Mouse (Mus musculus): ENCODE results near the gene Lsm4. TPM values are rescaled to one million over a fixed set of nuclear protein-coding genes. Genes with fewer than 3 reads are reported as not detected.

Gene Lsm4
- polyA plus RNA-seq, 1 experiment from 2014 or later: 258 TPM

- Histone ChIP-seq H3K4me1 (ENCODE audit: control insufficient read depth, insufficient read depth, low read length) (no peaks in the 10 kb centered on the region), H3K9me3 (replicated peaks; ENCODE audit: control insufficient read depth, low read length) (no peaks in the 10 kb centered on the region), H3K4me3 (ENCODE audit: low read length) (no peak overlapping the region), H3K27ac (ENCODE audit: low read length) (no peak overlapping the region), H3K36me3 (ENCODE audit: control insufficient read depth, insufficient read depth) (no peaks in the 10 kb centered on the region), H3K27me3 (ENCODE audit: control insufficient read depth, insufficient read depth, low read length) (no peaks in the 10 kb centered on the region), H3K9ac (ENCODE audit: low read length) (no peak overlapping the region), H3K4me2 (ENCODE audit: low read depth, low read length) (no peak overlapping the region)
- ATAC-seq (replicated peaks; ENCODE audit: extremely low read depth, insufficient read depth, low FRiP score): no peak
- WGBS: 84% methylated on average over 1 of the region's 1 CpGs
Measured at GRCm38 (mm10) chr8:70710296-70710695, 37.2 kb downstream of the Lsm4 start.

GRCm38 (mm10) chr8:70711041-70711440 is 38.0 kb downstream of the Lsm4 start:
- no peaks in the 10 kb centered on the region for H3K4me1 ChIP-seq (ENCODE audit: control insufficient read depth, insufficient read depth, low read length)
- H3K27me3 ChIP-seq (ENCODE audit: control insufficient read depth, insufficient read depth, low read length): no peaks in the 10 kb centered on the region
- WGBS: 82% methylated on average over 11 of the region's 11 CpGs
- H3K9ac ChIP-seq (ENCODE audit: low read length): no peak overlapping the region
- H3K36me3 ChIP-seq (ENCODE audit: control insufficient read depth, insufficient read depth): no peaks in the 10 kb centered on the region
- H3K4me2 ChIP-seq (ENCODE audit: low read depth, low read length): no peak overlapping the region
- ATAC-seq (replicated peaks; ENCODE audit: extremely low read depth, insufficient read depth, low FRiP score): no peak
- no peak overlapping the region for H3K4me3 ChIP-seq (ENCODE audit: low read length)
- no peak overlapping the region for H3K27ac ChIP-seq (ENCODE audit: low read length)
- no peaks in the 10 kb centered on the region for H3K9me3 ChIP-seq (replicated peaks; ENCODE audit: control insufficient read depth, low read length)

DNA sequence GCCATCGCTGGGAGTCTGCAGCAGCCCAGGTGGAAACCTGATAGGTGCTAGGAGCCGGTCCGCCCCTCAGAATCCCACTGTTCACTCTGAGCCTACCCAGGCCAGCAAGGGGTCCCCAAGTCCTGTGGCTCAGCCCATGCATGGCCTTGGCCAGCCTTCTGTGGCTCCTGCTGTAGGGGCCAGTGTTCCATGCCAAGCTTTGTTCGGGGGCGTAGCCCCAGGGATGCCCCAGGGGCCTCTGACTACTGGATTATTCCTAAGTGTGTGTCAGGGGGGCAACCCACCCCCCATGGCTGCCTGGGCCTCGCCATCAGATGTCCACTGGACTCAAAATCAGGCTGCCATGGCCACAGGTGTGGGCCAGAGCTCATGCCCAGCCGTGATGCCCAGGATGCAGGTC is 40.9 kb downstream of the Lsm4 start:
- H3K9ac ChIP-seq (ENCODE audit: low read length): no peak overlapping the region
- WGBS: 76% methylated on average over 7 of the region's 7 CpGs
- H3K27me3 ChIP-seq (ENCODE audit: control insufficient read depth, insufficient read depth, low read length): peaks cover 10% of the 10 kb centered on the region
- no peak for ATAC-seq (replicated peaks; ENCODE audit: extremely low read depth, insufficient read depth, low FRiP score)
- H3K9me3 ChIP-seq (replicated peaks; ENCODE audit: control insufficient read depth, low read length): no peaks in the 10 kb centered on the region
- no peaks in the 10 kb centered on the region for H3K4me1 ChIP-seq (ENCODE audit: control insufficient read depth, insufficient read depth, low read length)
- H3K27ac ChIP-seq (ENCODE audit: low read length): no peak overlapping the region
- no peak overlapping the region for H3K4me2 ChIP-seq (ENCODE audit: low read depth, low read length)
- no peak overlapping the region for H3K4me3 ChIP-seq (ENCODE audit: low read length)
- H3K36me3 ChIP-seq (ENCODE audit: control insufficient read depth, insufficient read depth): no peaks in the 10 kb centered on the region

- Histone ChIP-seq H3K9ac (ENCODE audit: low read length) (no peak overlapping the region), H3K36me3 (ENCODE audit: control insufficient read depth, insufficient read depth) (no peaks in the 10 kb centered on the region), H3K9me3 (replicated peaks; ENCODE audit: control insufficient read depth, low read length) (no peaks in the 10 kb centered on the region), H3K27me3 (ENCODE audit: control insufficient read depth, insufficient read depth, low read length) (peaks cover 12% of the 10 kb centered on the region), H3K4me2 (ENCODE audit: low read depth, low read length) (no peak overlapping the region), H3K4me3 (ENCODE audit: low read length) (no peak overlapping the region), H3K4me1 (ENCODE audit: control insufficient read depth, insufficient read depth, low read length) (no peaks in the 10 kb centered on the region), H3K27ac (ENCODE audit: low read length) (no peak overlapping the region)
- no peak for ATAC-seq (replicated peaks; ENCODE audit: extremely low read depth, insufficient read depth, low FRiP score)
- WGBS: 44% methylated on average over 2 of the region's 2 CpGs
Measured at GRCm38 (mm10) chr8:70715086-70715485, 42.0 kb downstream of the Lsm4 start.

DNA sequence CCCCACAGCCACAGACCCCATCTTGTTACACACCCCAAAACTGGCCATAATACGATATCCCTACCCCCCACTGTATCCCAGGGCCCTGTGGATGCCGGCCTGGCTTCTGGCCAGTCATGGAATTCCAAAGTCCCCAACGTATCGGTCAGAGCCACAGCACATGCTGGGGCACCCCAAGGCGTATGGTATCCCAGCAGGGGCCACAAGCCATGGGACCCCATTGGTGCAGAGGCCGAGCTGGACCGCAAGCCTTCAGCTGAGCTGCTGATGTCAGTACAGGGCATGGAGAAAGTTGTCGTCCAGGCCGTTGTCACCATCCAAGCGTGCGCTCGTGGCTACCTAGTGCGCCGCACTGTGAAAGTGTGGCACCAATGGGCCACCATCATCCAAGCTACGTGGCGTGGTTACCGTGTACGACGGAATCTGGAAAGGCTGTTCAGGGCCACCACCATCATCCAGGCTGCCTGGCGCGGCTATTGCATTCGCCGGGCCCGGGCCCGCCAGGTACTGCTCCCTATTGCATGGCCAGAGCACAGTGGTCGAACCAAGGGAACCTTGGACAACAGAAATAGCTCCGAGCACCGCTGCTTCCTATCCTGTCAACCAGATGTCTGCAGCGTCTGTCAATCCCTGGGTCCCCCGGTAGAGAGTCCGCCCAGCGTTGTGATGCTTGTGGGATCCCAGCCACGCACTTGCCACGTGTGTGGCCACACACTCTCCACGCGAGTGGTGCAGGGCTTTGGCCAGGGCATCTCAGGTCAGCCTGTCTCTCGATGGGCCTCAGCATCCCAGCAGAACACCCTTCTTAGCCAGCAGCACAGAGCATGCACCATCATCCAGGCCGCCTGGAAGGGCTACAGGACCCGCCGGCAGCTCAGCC is 43.7 kb downstream of the Lsm4 start:
- no peak overlapping the region for H3K27ac ChIP-seq (ENCODE audit: low read length)
- WGBS: 76% methylated on average over 40 of the region's 40 CpGs
- no peak for ATAC-seq (replicated peaks; ENCODE audit: extremely low read depth, insufficient read depth, low FRiP score)

GRCm38 (mm10) chr8:70718297-70718696 is 45.2 kb downstream of the Lsm4 start, which contains the start of gene Gm3336:
Gene Gm3336 (plus strand): TSS chr8:70718543.
- no peak for ATAC-seq (replicated peaks; ENCODE audit: extremely low read depth, insufficient read depth, low FRiP score)
- no peak within 1 kb of the TSS for H3K4me3 ChIP-seq (ENCODE audit: low read length)
- no peaks in the 10 kb centered on the region for H3K9me3 ChIP-seq (replicated peaks; ENCODE audit: control insufficient read depth, low read length)
- no peaks in the 10 kb centered on the region for H3K4me1 ChIP-seq (ENCODE audit: control insufficient read depth, insufficient read depth, low read length)
- no peaks in the 10 kb centered on the region for H3K36me3 ChIP-seq (ENCODE audit: control insufficient read depth, insufficient read depth)
- WGBS: 2% methylated on average over 18 of the region's 19 CpGs
- no peak within 1 kb of the TSS for H3K27ac ChIP-seq (ENCODE audit: low read length)
- no peak within 1 kb of the TSS for H3K4me2 ChIP-seq (ENCODE audit: low read depth, low read length)
- no peak within 1 kb of the TSS for H3K9ac ChIP-seq (ENCODE audit: low read length)
- H3K27me3 ChIP-seq (ENCODE audit: control insufficient read depth, insufficient read depth, low read length): peaks cover 12% of the 10 kb centered on the region

More for the DNA sequence above, 43.7 kb downstream of the Lsm4 start:
- Histone ChIP-seq H3K4me2 (ENCODE audit: low read depth, low read length) (no peak overlapping the region), H3K4me3 (ENCODE audit: low read length) (no peak overlapping the region), H3K9me3 (replicated peaks; ENCODE audit: control insufficient read depth, low read length) (no peaks in the 10 kb centered on the region), H3K9ac (ENCODE audit: low read length) (no peak overlapping the region), H3K36me3 (ENCODE audit: control insufficient read depth, insufficient read depth) (no peaks in the 10 kb centered on the region), H3K27me3 (ENCODE audit: control insufficient read depth, insufficient read depth, low read length) (peaks cover 12% of the 10 kb centered on the region), H3K4me1 (ENCODE audit: control insufficient read depth, insufficient read depth, low read length) (no peaks in the 10 kb centered on the region)

DNA sequence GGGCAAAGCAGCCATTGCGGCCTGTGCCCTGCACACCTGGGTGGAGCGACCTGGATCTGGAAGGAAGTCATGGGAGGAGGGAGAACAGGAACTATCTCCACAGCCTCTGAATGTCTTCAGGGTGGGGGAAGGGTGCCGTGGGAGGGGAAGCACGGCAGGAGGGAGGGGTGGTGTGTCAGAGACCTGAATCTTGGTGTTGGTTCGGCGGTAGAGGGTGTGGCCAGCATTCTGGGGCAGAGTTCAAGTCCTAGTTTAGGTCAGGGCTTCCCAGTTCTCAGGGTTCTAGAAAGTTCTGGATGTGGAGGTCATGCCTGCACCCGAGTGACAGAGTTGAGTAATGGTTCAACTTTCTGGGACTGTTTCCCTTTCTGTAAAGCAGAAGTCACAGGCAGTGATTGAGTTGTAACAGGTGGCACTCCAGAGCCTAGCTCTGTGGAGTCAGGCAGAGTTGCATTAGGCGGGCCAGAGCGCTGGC is 46.8 kb downstream of the Lsm4 start:
- Histone ChIP-seq H3K4me2 (ENCODE audit: low read depth, low read length) (no peak overlapping the region), H3K4me1 (ENCODE audit: control insufficient read depth, insufficient read depth, low read length) (no peaks in the 10 kb centered on the region), H3K27ac (ENCODE audit: low read length) (no peak overlapping the region), H3K9ac (ENCODE audit: low read length) (no peak overlapping the region), H3K9me3 (replicated peaks; ENCODE audit: control insufficient read depth, low read length) (no peaks in the 10 kb centered on the region), H3K4me3 (ENCODE audit: low read length) (no peak overlapping the region), H3K27me3 (ENCODE audit: control insufficient read depth, insufficient read depth, low read length) (peaks cover 15% of the 10 kb centered on the region), H3K36me3 (ENCODE audit: control insufficient read depth, insufficient read depth) (no peaks in the 10 kb centered on the region)
- 50% methylated on average over 9 of the region's 9 CpGs for WGBS
- no peak for ATAC-seq (replicated peaks; ENCODE audit: extremely low read depth, insufficient read depth, low FRiP score)

DNA sequence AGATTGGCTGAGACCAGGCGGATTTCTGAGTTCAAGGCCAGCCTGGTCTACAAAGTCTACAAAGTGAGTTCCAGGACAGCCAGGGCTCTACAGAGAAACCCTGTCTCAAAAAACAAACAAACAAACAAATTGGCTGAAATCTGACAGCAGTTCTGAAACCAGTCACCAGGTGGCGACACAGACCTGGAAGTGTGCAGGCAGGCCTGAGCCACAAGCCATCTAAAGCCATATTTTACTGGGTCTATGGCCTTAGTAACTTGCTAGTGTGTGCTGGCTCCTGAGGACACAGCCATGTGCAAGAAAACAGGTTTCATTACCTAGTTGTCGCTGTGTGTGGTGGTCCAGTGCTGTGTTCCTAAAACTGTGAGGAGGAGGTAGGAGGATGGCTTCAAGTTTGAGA is 47.7 kb downstream of the Lsm4 start:
- Histone ChIP-seq H3K27me3 (ENCODE audit: control insufficient read depth, insufficient read depth, low read length) (peaks cover 15% of the 10 kb centered on the region), H3K9me3 (replicated peaks; ENCODE audit: control insufficient read depth, low read length) (no peaks in the 10 kb centered on the region), H3K9ac (ENCODE audit: low read length) (no peak overlapping the region), H3K36me3 (ENCODE audit: control insufficient read depth, insufficient read depth) (no peaks in the 10 kb centered on the region), H3K4me1 (ENCODE audit: control insufficient read depth, insufficient read depth, low read length) (no peaks in the 10 kb centered on the region), H3K27ac (ENCODE audit: low read length) (no peak overlapping the region), H3K4me3 (ENCODE audit: low read length) (no peak overlapping the region), H3K4me2 (ENCODE audit: low read depth, low read length) (no peak overlapping the region)
- ATAC-seq (replicated peaks; ENCODE audit: extremely low read depth, insufficient read depth, low FRiP score): 0 out of 2 replicates have a peak, but pooled peaks have one; percentile 38
- WGBS: 5% methylated on average over 3 of the region's 3 CpGs

GRCm38 (mm10) chr8:70721601-70722000 is 48.6 kb downstream of the Lsm4 start:
- 85% methylated on average over 8 of the region's 8 CpGs for WGBS
- no peak overlapping the region for H3K9ac ChIP-seq (ENCODE audit: low read length)
- no peaks in the 10 kb centered on the region for H3K36me3 ChIP-seq (ENCODE audit: control insufficient read depth, insufficient read depth)
- no peak overlapping the region for H3K4me3 ChIP-seq (ENCODE audit: low read length)
- H3K9me3 ChIP-seq (replicated peaks; ENCODE audit: control insufficient read depth, low read length): no peaks in the 10 kb centered on the region
- peaks cover 15% of the 10 kb centered on the region for H3K27me3 ChIP-seq (ENCODE audit: control insufficient read depth, insufficient read depth, low read length)
- ATAC-seq (replicated peaks; ENCODE audit: extremely low read depth, insufficient read depth, low FRiP score): no peak
- H3K4me1 ChIP-seq (ENCODE audit: control insufficient read depth, insufficient read depth, low read length): no peaks in the 10 kb centered on the region
- H3K27ac ChIP-seq (ENCODE audit: low read length): no peak overlapping the region
- H3K4me2 ChIP-seq (ENCODE audit: low read depth, low read length): no peak overlapping the region

All from heart, embryonic 16.5 days (tissue).